Mouse (Mus musculus) c-Kit-positive CD71-positive TER-119-negative erythroid progenitor cells, embryonic 14.5 days (primary cell): ENCODE results near the gene Rnf6.
"Not testable (repeated sequence)": the region's sequence is repeated elsewhere in the genome, so short reads cannot be mapped to it uniquely, and the experiment has no call there.

ENCODE experiments used
- DNase-seq: peaks from one replicate; pipeline ENCODE4 v3.0.0-alpha.2; 2013; ENCODE audit warnings: low read depth

Gene Rnf6

GRCm38 (mm10) chr5:146229869-146230650, 8.7 kb upstream of the Rnf6 start:
- DNase-seq: no peak

GRCm38 (mm10) chr5:146227496-146227895, 6.1 kb upstream of the Rnf6 start:
- DNase-seq: no peak

GRCm38 (mm10) chr5:146223786-146224185, 2.4 kb upstream of the Rnf6 start:
- DNase-seq: no peak

GRCm38 (mm10) chr5:146221722-146222121, 367 bp upstream of the Rnf6 start:
- DNase-seq: no peak

- DNase-seq: no peak
Observed at GRCm38 (mm10) chr5:146220501-146220878, 865 bp downstream of the Rnf6 start.

- DNase-seq: no peak
Observed at GRCm38 (mm10) chr5:146205537-146205936, 15.8 kb downstream of the Rnf6 start.

- no peak for DNase-seq
Observed at GRCm38 (mm10) chr5:146203921-146204320, 17.4 kb downstream of the Rnf6 start.

- no peak for DNase-seq
Observed at GRCm38 (mm10) chr5:146200580-146200979, 20.8 kb downstream of the Rnf6 start.

GRCm38 (mm10) chr5:146199540-146199939, 21.8 kb downstream of the Rnf6 start:
- no peak for DNase-seq

- no peak for DNase-seq
Observed at GRCm38 (mm10) chr5:146199073-146199472, 22.3 kb downstream of the Rnf6 start.

GRCm38 (mm10) chr5:146193360-146193759, 28.0 kb downstream of the Rnf6 start:
- DNase-seq: no peak

- DNase-seq: no peak
Observed at GRCm38 (mm10) chr5:146190501-146191269, 30.7 kb downstream of the Rnf6 start.

GRCm38 (mm10) chr5:146190093-146190492, 31.3 kb downstream of the Rnf6 start:
- no peak for DNase-seq

GRCm38 (mm10) chr5:146188712-146189111, 32.6 kb downstream of the Rnf6 start:
- DNase-seq: no peak

- DNase-seq: peak; percentile 10
Observed at GRCm38 (mm10) chr5:146188144-146188543, 33.2 kb downstream of the Rnf6 start.

- not testable (repeated sequence) for DNase-seq
Observed at GRCm38 (mm10) chr5:146187441-146187840, 33.9 kb downstream of the Rnf6 start.

GRCm38 (mm10) chr5:146185204-146185603, 36.2 kb downstream of the Rnf6 start, which contains the start of gene 1700001J03Rik:
1700001J03Rik (minus strand) TSS chr5:146185304.
- not testable (repeated sequence) for DNase-seq

GRCm38 (mm10) chr5:146172744-146173143, 48.6 kb downstream of the Rnf6 start:
- not testable (repeated sequence) for DNase-seq

- not testable (repeated sequence) for DNase-seq
Observed at GRCm38 (mm10) chr5:146170621-146171020, 50.7 kb downstream of the Rnf6 start, which contains the start of gene Gm6309. Gm6309 (minus strand) TSS chr5:146170721.

GRCm38 (mm10) chr5:146160439-146160838, 60.9 kb downstream of the Rnf6 start, which contains the start of gene Gm5565:
Gm5565 (minus strand) TSS chr5:146160539.
- DNase-seq: not testable (repeated sequence)
